Mouse (Mus musculus) heart, embryonic 14.5 days (tissue): ENCODE measurements around the gene Uba6. TPM values are rescaled to one million over a fixed set of nuclear protein-coding genes. Genes with fewer than 3 reads are reported as not detected.

Experiments
- ATAC-seq: fragments of 200-750 bp; cut with Nextera tagmentation; 2 replicates; pipeline ENCODE4 v1.8.0; 2017; ENCODE audit warnings: low read depth, moderate TSS enrichment; ENCODE audit not compliant: insufficient number of reproducible peaks, insufficient read depth, low FRiP score
- H3K27ac ChIP-seq, 2 experiments: fragments of 200-500 bp in 1 of 2; fragments of 300-500 bp in 1 of 2; sonication (generic) in 1 of 2; replicated peaks in 1 of 2; 2 replicates each; pipeline ENCODE4 v1.5.1; 2012 to 2014; ENCODE audit warnings: low read depth in 2 of 2, low read length in 2 of 2, control low read depth in 1 of 2, mild to moderate bottlenecking in 1 of 2, mixed read lengths in 1 of 2; ENCODE audit not compliant: control insufficient read depth in 1 of 2, insufficient read depth in 1 of 2
- H3K27me3 ChIP-seq: fragments of 300-500 bp; sonication (generic); 2 replicates; pipeline ENCODE4 v1.6.1; 2014; ENCODE audit warnings: mild to moderate bottlenecking, low read length, control low read depth; ENCODE audit not compliant: control insufficient read depth, insufficient read depth
- H3K36me3 ChIP-seq: fragments of 300-500 bp; sonication (generic); 2 replicates; pipeline ENCODE4 v1.6.1; 2014; ENCODE audit warnings: mild to moderate bottlenecking, control low read depth, low read length, mixed read lengths; ENCODE audit not compliant: control insufficient read depth, insufficient read depth
- H3K4me1 ChIP-seq, 2 experiments: fragments of 200-500 bp in 1 of 2; fragments of 300-500 bp in 1 of 2; sonication (generic) in 1 of 2; 2 replicates each; pipeline ENCODE4 v1.6.1; 2012 to 2014; ENCODE audit warnings: low read length in 2 of 2, control low read depth in 1 of 2, mixed read lengths in 1 of 2; ENCODE audit not compliant: control insufficient read depth in 2 of 2, insufficient read depth in 2 of 2
- H3K4me2 ChIP-seq: fragments of 300-500 bp; sonication (generic); 2 replicates; pipeline ENCODE4 v1.6.1; 2014; ENCODE audit warnings: mild to moderate bottlenecking, low read length
- H3K4me3 ChIP-seq, 2 experiments: fragments of 200-500 bp in 1 of 2; fragments of 300-500 bp in 1 of 2; sonication (generic) in 1 of 2; 2 replicates each; pipeline ENCODE4 v1.5.1; 2012 to 2014; ENCODE audit warnings: low read length in 2 of 2, mild to moderate bottlenecking in 2 of 2, control low read depth in 1 of 2, low read depth in 1 of 2, moderate library complexity in 1 of 2; ENCODE audit not compliant: control insufficient read depth in 1 of 2, insufficient read depth in 1 of 2
- H3K9ac ChIP-seq: fragments of 300-500 bp; sonication (generic); 2 replicates; pipeline ENCODE4 v1.6.1; 2014; ENCODE audit warnings: mild to moderate bottlenecking, low read length
- H3K9me3 ChIP-seq: fragments of 300-500 bp; sonication (generic); 2 replicates; pipeline ENCODE4 v1.6.1; 2016; ENCODE audit warnings: low read length, control low read depth; ENCODE audit not compliant: control insufficient read depth
- WGBS: fragments of 180-500 bp; shearing (Covaris S2); extraction: QIAGEN DNeasy Blood & Tissue Kit; methylation state at CpG from one replicate; pipeline ENCODE4 v1.1.7; 2014; 5-methylcytosine and 5-hydroxymethylcytosine counted together
- polyA plus RNA-seq: library from polyadenylated mRNA; unstranded; fragments of >200 nt; fragmentation: Nextera tagmentation; extraction: Ambion mirVana; gene quantifications from 2 replicates; pipeline ENCODE4 v1.2.1, GENCODE M21; 2014

Gene Uba6
- polyA plus RNA-seq, 1 experiment from 2014 or later = 11.6 TPM

DNA sequence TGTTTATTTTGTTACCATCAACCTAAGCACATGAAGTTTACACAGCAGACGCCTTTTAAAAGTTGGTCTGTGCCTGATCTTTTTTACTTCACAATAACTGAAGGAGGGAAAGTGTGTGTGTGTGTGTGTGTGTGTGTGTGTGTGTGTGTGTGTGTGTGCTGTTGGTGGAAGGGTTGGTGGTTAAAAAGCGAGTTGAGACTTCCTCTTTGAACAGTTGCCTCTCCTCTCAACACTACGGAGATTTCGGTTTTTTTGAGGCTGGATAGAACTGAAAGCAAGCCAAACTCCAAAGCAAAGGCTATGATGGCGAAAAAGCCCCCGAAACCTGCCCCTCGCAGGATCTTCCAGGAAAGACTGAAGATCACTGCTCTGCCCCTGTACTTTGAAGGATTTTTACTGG, 101.1 kb downstream of the Uba6 start, which contains the start of gene Stap1:
Gene Stap1 (plus strand): TSS at position 209 of the 400 bp plus-strand sequence.
- Histone ChIP-seq H3K4me3 (no peak within 1 kb of the TSS), H3K27me3 (no peaks in the 10 kb centered on the region), H3K4me2 (no peak within 1 kb of the TSS), H3K4me1 (no peaks in the 10 kb centered on the region), H3K36me3 (no peaks in the 10 kb centered on the region), H3K27ac (no peak within 1 kb of the TSS), H3K9ac (no peak within 1 kb of the TSS), H3K9me3 (no peaks in the 10 kb centered on the region)
- no peak for ATAC-seq
- WGBS = 71% methylated on average over 7 of the region's 7 CpGs

- Histone ChIP-seq H3K4me2 (no peak overlapping the region), H3K27ac (no peak overlapping the region), H3K36me3 (no peaks in the 10 kb centered on the region), H3K4me1 (no peaks in the 10 kb centered on the region), H3K9me3 (no peaks in the 10 kb centered on the region), H3K4me3 (no peak overlapping the region), H3K27me3 (no peaks in the 10 kb centered on the region), H3K9ac (no peak overlapping the region)
- no peak for ATAC-seq
- 72% methylated on average over 6 of the region's 6 CpGs for WGBS
Observed at GRCm38 (mm10) chr5:86069121-86069520, 103.5 kb downstream of the Uba6 start.

DNA sequence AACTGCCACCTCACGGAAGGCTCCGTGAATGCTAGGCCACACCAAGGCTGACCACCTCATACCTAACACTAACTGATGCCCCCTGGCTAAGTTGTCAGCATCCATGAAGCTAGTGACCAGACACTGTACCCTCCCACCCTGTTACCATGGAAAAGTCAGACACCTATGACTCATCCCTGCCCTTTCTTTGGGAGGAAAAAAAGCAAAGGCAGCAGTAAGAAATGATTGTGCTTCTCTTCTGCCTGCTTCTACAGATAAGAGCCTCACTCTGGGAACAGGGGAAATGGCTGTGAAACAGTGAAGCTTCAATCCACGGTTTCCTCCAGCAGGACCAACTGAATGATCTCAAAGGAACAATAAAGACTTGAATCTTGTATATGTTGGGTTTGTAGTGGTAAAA, 104.2 kb downstream of the Uba6 start:
- Histone ChIP-seq H3K4me2 (no peak overlapping the region), H3K9me3 (no peaks in the 10 kb centered on the region), H3K36me3 (no peaks in the 10 kb centered on the region), H3K9ac (no peak overlapping the region), H3K27ac (no peak overlapping the region), H3K27me3 (no peaks in the 10 kb centered on the region), H3K4me3 (no peak overlapping the region), H3K4me1 (peaks cover 0 to 4% of the 10 kb centered on the region in 2 experiments; a peak in 2 of 4 replicates)
- no peak for ATAC-seq
- 49% methylated on average over 3 of the region's 3 CpGs for WGBS

GRCm38 (mm10) chr5:86066551-86066929, 106.1 kb downstream of the Uba6 start:
- no peaks in the 10 kb centered on the region for H3K27me3 ChIP-seq
- H3K4me1 ChIP-seq = peaks cover 0 to 6% of the 10 kb centered on the region in 2 experiments; a peak in 2 of 4 replicates
- under 1% methylated on average over 17 of the region's 17 CpGs for WGBS
- ATAC-seq = no peak
- peak overlapping the region; percentile 88 for H3K4me2 ChIP-seq
- peak overlapping the region; percentile 47 to 87 for H3K4me3 ChIP-seq
- H3K9ac ChIP-seq = peak overlapping the region; percentile 67
- H3K27ac ChIP-seq = peak overlapping the region in 1 of 2 experiments; percentile 82; a peak in 3 of 4 replicates
- no peaks in the 10 kb centered on the region for H3K36me3 ChIP-seq
- H3K9me3 ChIP-seq = no peaks in the 10 kb centered on the region

DNA sequence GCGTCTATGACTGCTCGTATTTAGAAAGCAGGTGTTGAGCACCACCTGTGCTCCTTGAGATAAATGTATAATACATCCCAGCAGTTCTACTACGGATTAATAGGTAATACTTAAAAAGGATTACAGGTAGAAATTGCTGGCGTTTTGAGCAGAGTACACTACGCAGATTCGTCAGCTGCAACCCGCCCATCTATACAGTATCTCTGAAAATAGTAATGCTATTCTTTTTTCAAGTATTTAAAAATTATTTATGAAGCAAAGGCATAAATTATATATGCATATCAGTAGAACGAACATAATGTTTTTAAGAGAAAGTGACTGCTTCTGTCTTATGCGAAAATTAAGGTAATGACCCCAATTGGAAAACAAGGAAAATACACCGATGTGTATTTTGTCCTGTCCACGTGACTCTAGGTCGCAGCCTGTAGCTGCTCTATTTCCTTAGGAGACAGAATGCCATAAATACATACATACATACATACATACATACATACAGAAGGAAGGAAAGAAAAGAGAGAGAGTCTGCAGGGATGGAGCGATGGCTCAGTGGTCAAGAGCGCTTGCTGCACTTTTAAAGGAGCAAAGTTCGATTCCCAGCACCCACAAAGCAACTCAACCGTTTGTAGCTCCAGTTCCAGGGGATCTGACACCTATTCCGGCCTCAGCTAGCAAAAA, 106.6 kb downstream of the Uba6 start:
- Histone ChIP-seq H3K36me3 (no peaks in the 10 kb centered on the region), H3K9me3 (no peaks in the 10 kb centered on the region), H3K27me3 (no peaks in the 10 kb centered on the region), H3K9ac (peak overlapping the region; percentile 67), H3K27ac (peak overlapping the region; percentile 39 to 82; a peak in 3 of 4 replicates), H3K4me2 (peak overlapping the region; percentile 88), H3K4me3 (peak overlapping the region; percentile 76 to 87), H3K4me1 (peaks cover 0 to 6% of the 10 kb centered on the region in 2 experiments; a peak in 2 of 4 replicates)
- WGBS = 1% methylated on average over 17 of the region's 17 CpGs
- ATAC-seq = peak; percentile 37

- peaks cover 0 to 6% of the 10 kb centered on the region in 2 experiments; a peak in 2 of 4 replicates for H3K4me1 ChIP-seq
- H3K9ac ChIP-seq = peak within 1 kb of the TSS; percentile 89
- H3K9me3 ChIP-seq = no peaks in the 10 kb centered on the region
- H3K36me3 ChIP-seq = no peaks in the 10 kb centered on the region
- H3K27ac ChIP-seq = peak within 1 kb of the TSS; percentile 84 to 90
- peak within 1 kb of the TSS; percentile 88 for H3K4me2 ChIP-seq
- ATAC-seq = peak; percentile 99
- peak within 1 kb of the TSS; percentile 76 to 87 for H3K4me3 ChIP-seq
- under 1% methylated on average over 60 of the region's 60 CpGs for WGBS
- H3K27me3 ChIP-seq = no peaks in the 10 kb centered on the region
Observed at GRCm38 (mm10) chr5:86065101-86065875, 107.3 kb downstream of the Uba6 start, which contains the start of gene Cenpc1. TSS of gene Cenpc1 (minus strand) at chr5:86065583.

- Histone ChIP-seq H3K27ac (no peak overlapping the region), H3K9me3 (no peaks in the 10 kb centered on the region), H3K9ac (no peak overlapping the region), H3K4me1 (peaks cover 0 to 6% of the 10 kb centered on the region in 2 experiments; a peak in 2 of 4 replicates), H3K4me3 (no peak overlapping the region), H3K4me2 (peak overlapping the region; percentile 68), H3K36me3 (peaks cover 5% of the 10 kb centered on the region; the same call in 1 of the 2 replicates), H3K27me3 (no peaks in the 10 kb centered on the region)
- ATAC-seq = no peak
- WGBS = 94% methylated on average over 1 of the region's 1 CpGs
Observed at GRCm38 (mm10) chr5:86063501-86063900, 109.1 kb downstream of the Uba6 start.
